Mouse (Mus musculus): ENCODE results near the gene Fbxo21. TPM values are rescaled to one million over a fixed set of nuclear protein-coding genes. Genes with fewer than 3 reads are reported as not detected.

Gene Fbxo21
- polyA plus RNA-seq, 1 experiment from 2014 or later = 64.3 TPM

DNA sequence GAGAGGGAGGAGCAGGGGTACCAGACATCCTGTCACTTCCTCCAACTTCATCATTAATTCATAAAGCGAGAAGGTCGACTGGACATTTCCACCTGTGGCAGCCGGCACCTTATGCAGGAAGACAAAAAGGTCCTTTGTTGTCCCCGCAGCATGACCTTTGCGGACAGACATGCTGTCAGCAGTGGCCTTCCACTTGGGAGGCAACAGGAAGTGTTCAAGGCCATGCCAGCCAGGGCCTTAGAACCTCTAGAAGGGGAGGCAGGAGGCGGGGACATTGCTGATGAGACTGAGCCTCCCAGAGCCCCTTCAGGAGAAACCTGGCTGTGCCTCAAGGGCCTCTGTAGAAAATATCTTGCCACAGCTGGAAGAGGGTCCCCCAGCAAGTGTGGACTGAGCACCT lies 57.2 kb downstream of the Fbxo21 start:
- Histone ChIP-seq H3K4me2 (no peak overlapping the region), H3K4me3 (ENCODE audit: low read depth, low read length) (no peak overlapping the region), H3K9me3 (ENCODE audit: low read depth, low read length) (no peaks in the 10 kb centered on the region), H3K9ac (no peak overlapping the region), H3K27ac (ENCODE audit: low read depth) (no peak overlapping the region), H3K4me1 (ENCODE audit: insufficient read depth) (no peaks in the 10 kb centered on the region), H3K36me3 (ENCODE audit: insufficient read depth) (no peaks in the 10 kb centered on the region), H3K27me3 (ENCODE audit: insufficient read depth, low read length) (peaks cover 18% of the 10 kb centered on the region)
- ATAC-seq (ENCODE audit: insufficient read depth) (no peak), DNase-seq (no peak)
- TF ChIP-seq CTCF (IDR thresholded peaks at IDR 0.05; ENCODE audit: low read depth) = no peak
- 59% methylated on average over 6 of the region's 6 CpGs for WGBS

DNA sequence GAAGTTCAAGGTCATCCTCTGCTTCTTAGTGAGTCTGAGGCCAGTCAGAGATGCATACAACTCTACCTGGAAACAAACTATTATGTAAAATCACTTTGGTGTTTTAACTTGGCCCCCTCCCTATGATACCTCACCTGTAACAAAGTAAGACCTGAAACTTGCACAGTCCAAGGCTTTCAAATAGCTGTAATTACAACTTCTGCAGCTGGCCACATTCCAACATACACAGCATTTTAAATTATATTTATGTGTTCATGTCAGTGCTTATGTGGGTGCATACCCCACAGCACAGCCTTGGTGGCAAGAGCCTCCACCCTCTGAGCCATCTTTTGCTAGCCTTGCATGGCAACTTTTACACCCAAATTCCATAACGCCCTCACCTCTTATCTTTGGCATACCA lies 58.1 kb downstream of the Fbxo21 start:
- no peak overlapping the region for H3K4me3 ChIP-seq (ENCODE audit: low read depth, low read length)
- H3K4me2 ChIP-seq = no peak overlapping the region
- DNase-seq (no peak), ATAC-seq (ENCODE audit: insufficient read depth) (no peak)
- H3K4me1 ChIP-seq (ENCODE audit: insufficient read depth) = no peaks in the 10 kb centered on the region
- no peak overlapping the region for H3K27ac ChIP-seq (ENCODE audit: low read depth)
- TF ChIP-seq CTCF (IDR thresholded peaks at IDR 0.05; ENCODE audit: low read depth) = no peak
- no peaks in the 10 kb centered on the region for H3K36me3 ChIP-seq (ENCODE audit: insufficient read depth)
- WGBS = 79% methylated on average over 1 of the region's 1 CpGs
- no peaks in the 10 kb centered on the region for H3K9me3 ChIP-seq (ENCODE audit: low read depth, low read length)
- H3K9ac ChIP-seq = no peak overlapping the region
- peaks cover 9% of the 10 kb centered on the region; the same call in 1 of the 2 replicates for H3K27me3 ChIP-seq (ENCODE audit: insufficient read depth, low read length)

DNA sequence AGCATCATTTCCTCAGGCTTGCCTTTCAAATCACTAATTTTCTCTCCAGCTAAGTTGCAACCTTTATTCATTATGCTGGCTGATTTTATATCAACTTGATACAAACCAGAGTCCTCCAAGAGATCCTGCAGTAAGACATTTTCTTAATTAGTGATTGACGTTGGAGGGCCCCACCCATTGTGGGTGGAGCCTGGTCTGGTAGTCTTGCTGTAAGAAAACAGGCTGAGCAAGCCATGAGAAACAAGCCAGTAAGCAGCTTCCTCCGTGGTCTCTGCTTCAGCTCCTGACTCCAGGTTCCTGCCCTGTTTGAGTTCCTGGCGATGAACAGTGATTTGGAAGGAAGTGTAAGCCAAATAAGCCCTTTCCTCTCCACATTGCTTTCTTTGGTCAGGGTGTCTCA lies 59.3 kb downstream of the Fbxo21 start:
- Histone ChIP-seq H3K4me2 (no peak overlapping the region), H3K9ac (no peak overlapping the region), H3K27me3 (ENCODE audit: insufficient read depth, low read length) (no peaks in the 10 kb centered on the region), H3K4me3 (ENCODE audit: low read depth, low read length) (no peak overlapping the region), H3K27ac (ENCODE audit: low read depth) (no peak overlapping the region), H3K36me3 (ENCODE audit: insufficient read depth) (no peaks in the 10 kb centered on the region), H3K4me1 (ENCODE audit: insufficient read depth) (no peaks in the 10 kb centered on the region), H3K9me3 (ENCODE audit: low read depth, low read length) (no peaks in the 10 kb centered on the region)
- ATAC-seq (ENCODE audit: insufficient read depth) (no peak), DNase-seq (no peak)
- WGBS = 50% methylated on average over 3 of the region's 3 CpGs
- TF ChIP-seq CTCF (IDR thresholded peaks at IDR 0.05; ENCODE audit: low read depth) = no peak

DNA sequence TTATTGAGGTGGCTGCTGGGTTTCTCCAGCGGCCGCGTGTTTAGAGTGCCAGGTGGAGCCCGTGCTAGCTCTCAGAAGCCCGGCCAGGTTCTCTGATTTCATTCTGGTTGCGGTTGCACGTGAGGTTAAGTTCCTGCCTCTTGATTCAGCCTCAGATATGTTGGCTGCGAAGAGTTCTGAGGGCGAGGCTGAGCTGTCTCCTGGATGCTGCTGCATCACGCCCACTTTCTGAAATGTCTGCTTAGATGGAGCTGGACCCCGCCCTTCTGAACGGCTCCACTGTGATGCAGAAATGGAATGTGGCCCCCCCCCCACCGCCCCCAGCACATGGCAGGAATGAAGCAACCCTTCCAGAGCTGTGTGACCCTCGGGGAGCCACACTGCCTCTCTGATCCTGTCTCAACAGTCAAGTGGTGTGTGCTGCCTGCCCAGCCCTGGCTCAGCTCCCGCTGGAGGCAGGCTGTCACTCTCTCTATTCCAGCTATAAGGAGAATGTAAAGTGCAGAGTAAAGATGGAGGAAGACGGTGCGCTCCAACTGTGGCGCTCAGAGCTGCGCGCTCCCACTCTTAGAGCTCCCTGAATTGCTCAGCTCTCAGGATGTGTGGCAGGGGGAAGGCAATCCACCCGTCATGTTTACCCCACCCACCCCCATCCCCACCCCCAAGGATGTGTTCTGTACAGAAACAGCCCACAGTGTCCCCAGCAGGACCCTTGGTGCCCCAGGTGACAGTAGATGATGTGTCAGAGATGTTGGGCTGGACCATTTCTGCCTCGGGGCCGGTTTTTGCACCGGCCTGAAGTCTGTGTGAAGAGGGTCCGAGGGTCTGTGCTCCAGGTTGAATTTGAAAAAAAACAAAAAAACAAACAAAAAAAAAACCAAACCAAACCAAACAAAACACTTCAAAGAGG lies 60.6 kb downstream of the Fbxo21 start:
- Histone ChIP-seq H3K9me3 (ENCODE audit: low read depth, low read length) (no peaks in the 10 kb centered on the region), H3K4me3 (ENCODE audit: low read depth, low read length) (no peak overlapping the region), H3K9ac (no peak overlapping the region), H3K36me3 (ENCODE audit: insufficient read depth) (no peaks in the 10 kb centered on the region), H3K4me2 (peak overlapping the region; percentile 43; the same call in 1 of the 2 replicates), H3K27ac (ENCODE audit: low read depth) (no peak overlapping the region), H3K27me3 (ENCODE audit: insufficient read depth, low read length) (no peaks in the 10 kb centered on the region), H3K4me1 (ENCODE audit: insufficient read depth) (no peaks in the 10 kb centered on the region)
- DNase-seq (no peak), ATAC-seq (ENCODE audit: insufficient read depth) (peak; percentile 68)
- WGBS = 26% methylated on average over 25 of the region's 25 CpGs
- TF ChIP-seq CTCF (IDR thresholded peaks at IDR 0.05; ENCODE audit: low read depth) = no peak

DNA sequence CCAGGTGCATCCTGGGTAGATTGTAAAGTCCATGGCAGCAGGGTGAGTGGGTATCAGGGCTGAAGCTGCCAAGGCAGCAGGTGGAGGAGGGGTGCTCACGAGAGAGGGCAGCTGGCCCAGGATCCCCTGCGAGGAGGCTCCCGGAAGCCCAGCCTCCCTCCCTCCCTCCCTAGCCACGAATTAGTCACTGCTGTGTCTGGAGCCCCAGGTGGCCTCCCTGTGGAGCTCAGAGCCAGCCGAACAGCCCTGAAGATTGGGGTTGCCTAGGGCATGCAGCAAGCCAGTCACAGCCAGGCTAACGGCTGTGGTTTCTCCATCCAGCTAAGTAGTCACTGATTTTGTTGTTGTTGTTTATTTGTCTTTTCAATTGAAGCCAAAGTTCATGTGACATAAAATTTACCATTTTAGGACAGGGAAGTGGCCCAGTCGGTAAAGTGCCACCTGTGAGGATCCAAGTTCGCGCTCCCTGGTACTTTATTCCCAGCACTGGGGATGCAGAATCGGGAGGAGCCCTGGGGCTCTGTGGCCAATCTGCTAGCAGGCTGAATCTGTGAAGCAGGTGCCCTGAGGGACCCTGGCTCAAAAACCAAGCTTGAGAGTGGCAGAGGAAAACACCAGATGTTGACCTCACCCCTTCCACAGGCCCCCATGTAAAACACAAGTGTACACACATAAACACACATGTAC lies 61.4 kb downstream of the Fbxo21 start:
- H3K4me3 ChIP-seq (ENCODE audit: low read depth, low read length) = no peak overlapping the region
- H3K27me3 ChIP-seq (ENCODE audit: insufficient read depth, low read length) = no peaks in the 10 kb centered on the region
- DNase-seq (peak; percentile 47), ATAC-seq (ENCODE audit: insufficient read depth) (peak; percentile 64; the same call in 1 of the 2 replicates)
- no peak for TF ChIP-seq CTCF (IDR thresholded peaks at IDR 0.05; ENCODE audit: low read depth)
- H3K4me2 ChIP-seq = peak overlapping the region; percentile 43; the same call in 1 of the 2 replicates
- 10% methylated on average over 10 of the region's 10 CpGs for WGBS
- no peak overlapping the region for H3K9ac ChIP-seq
- no peaks in the 10 kb centered on the region for H3K4me1 ChIP-seq (ENCODE audit: insufficient read depth)
- H3K36me3 ChIP-seq (ENCODE audit: insufficient read depth) = no peaks in the 10 kb centered on the region
- H3K27ac ChIP-seq (ENCODE audit: low read depth) = no peak overlapping the region
- H3K9me3 ChIP-seq (ENCODE audit: low read depth, low read length) = no peaks in the 10 kb centered on the region

DNA sequence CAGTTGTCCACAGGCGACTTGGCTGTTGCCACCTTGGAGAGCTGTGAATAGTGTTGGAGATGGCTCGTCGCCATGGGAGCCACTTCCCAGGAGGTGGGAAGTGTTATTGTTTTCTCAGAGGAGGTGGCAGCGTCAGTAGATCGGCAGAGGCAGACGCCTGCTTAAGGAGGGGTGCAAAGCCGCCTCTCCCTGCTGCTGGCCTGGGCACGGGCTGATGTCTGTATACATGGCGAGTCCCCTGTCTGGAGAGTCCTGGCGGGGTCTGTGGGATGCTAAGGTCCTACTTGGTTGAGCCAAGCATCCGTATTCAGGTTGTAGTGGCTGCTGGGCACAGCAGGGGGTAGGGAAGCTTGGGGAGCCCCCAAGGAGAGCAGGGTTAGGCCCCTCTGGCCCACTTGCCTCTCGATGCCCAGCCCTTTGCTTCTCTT lies 62.7 kb downstream of the Fbxo21 start:
- Histone ChIP-seq H3K27me3 (ENCODE audit: insufficient read depth, low read length) (no peaks in the 10 kb centered on the region), H3K4me2 (no peak overlapping the region), H3K4me1 (ENCODE audit: insufficient read depth) (no peaks in the 10 kb centered on the region), H3K36me3 (ENCODE audit: insufficient read depth) (no peaks in the 10 kb centered on the region), H3K9me3 (ENCODE audit: low read depth, low read length) (no peaks in the 10 kb centered on the region), H3K27ac (ENCODE audit: low read depth) (no peak overlapping the region), H3K4me3 (ENCODE audit: low read depth, low read length) (no peak overlapping the region), H3K9ac (no peak overlapping the region)
- no peak for DNase-seq
- TF ChIP-seq CTCF (IDR thresholded peaks at IDR 0.05; ENCODE audit: low read depth) = no peak
- WGBS = 29% methylated on average over 12 of the region's 12 CpGs
- ATAC-seq (ENCODE audit: insufficient read depth) = no peak

DNA sequence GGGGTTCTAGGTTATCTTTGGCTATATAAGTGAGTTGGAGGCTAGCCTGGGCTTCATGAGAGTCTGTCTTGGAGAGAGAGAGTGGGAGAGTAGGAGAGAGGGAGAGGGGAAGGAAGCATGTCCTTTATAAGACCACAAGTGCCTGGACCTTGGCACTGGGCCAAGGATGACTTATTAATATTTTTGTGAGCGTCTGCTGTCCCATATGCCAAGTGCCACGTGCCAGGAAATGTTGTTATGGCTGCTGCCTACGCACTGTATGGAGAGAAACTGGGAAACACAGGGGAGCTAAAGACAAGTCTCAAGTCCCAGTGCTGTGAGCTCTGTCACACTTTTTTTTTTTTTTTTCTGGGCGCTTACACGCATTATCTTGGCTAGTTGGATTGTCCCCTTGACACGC lies 66.1 kb downstream of the Fbxo21 start:
- no peaks in the 10 kb centered on the region for H3K27me3 ChIP-seq (ENCODE audit: insufficient read depth, low read length)
- no peaks in the 10 kb centered on the region for H3K4me1 ChIP-seq (ENCODE audit: insufficient read depth)
- no peak for TF ChIP-seq CTCF (IDR thresholded peaks at IDR 0.05; ENCODE audit: low read depth)
- H3K4me3 ChIP-seq (ENCODE audit: low read depth, low read length) = no peak overlapping the region
- H3K27ac ChIP-seq (ENCODE audit: low read depth) = no peak overlapping the region
- DNase-seq (peak; percentile 61), ATAC-seq (ENCODE audit: insufficient read depth) (no peak)
- H3K36me3 ChIP-seq (ENCODE audit: insufficient read depth) = no peaks in the 10 kb centered on the region
- H3K4me2 ChIP-seq = no peak overlapping the region
- WGBS = 71% methylated on average over 6 of the region's 6 CpGs
- H3K9me3 ChIP-seq (ENCODE audit: low read depth, low read length) = no peaks in the 10 kb centered on the region
- no peak overlapping the region for H3K9ac ChIP-seq

All from lung, embryonic 14.5 days (tissue).